Mouse (Mus musculus): ENCODE results near the gene Prrg1. TPM values are rescaled to one million over a fixed set of nuclear protein-coding genes. Genes with fewer than 3 reads are reported as not detected.
A peak's percentile ranks its signal among the peaks of the same experiment; 100 is the strongest.

The Prrg1 gene
- total RNA-seq (2014; rRNA removed) (7.5 and 8.2 TPM in 2 replicates), polyA plus RNA-seq (2015; fragmentation: Nextera tagmentation; extraction: Ambion mirVana) (2.2 and 3.0 TPM in 2 replicates)

- no peaks in the 10 kb centered on the region for H3K27me3 ChIP-seq (ENCODE audit: insufficient read depth, low read length)
- no peaks in the 10 kb centered on the region for H3K9me3 ChIP-seq (ENCODE audit: low read length)
- H3K36me3 ChIP-seq (ENCODE audit: insufficient read depth): no peaks in the 10 kb centered on the region
- peak within 1 kb of the TSS; percentile 49 for H3K9ac ChIP-seq
- WGBS: 25% methylated on average over 36 of the region's 36 CpGs
- TF ChIP-seq CTCF (IDR thresholded peaks at IDR 0.05; ENCODE audit: low read depth): no peak
- H3K4me2 ChIP-seq (ENCODE audit: low read depth): peak within 1 kb of the TSS; percentile 42
- no peaks in the 10 kb centered on the region for H3K4me1 ChIP-seq (ENCODE audit: insufficient read depth)
- peak within 1 kb of the TSS; percentile 50 for H3K4me3 ChIP-seq (ENCODE audit: low read depth, low read length)
- H3K27ac ChIP-seq (ENCODE audit: low read depth, low read length): peak within 1 kb of the TSS; percentile 74
- peak; percentile 98 for ATAC-seq
- DNase-seq: peak; percentile 80
Observed at GRCm38 (mm10) chrX:78583202-78584004, at the start of gene Prrg1. Gene Prrg1 (minus strand): TSS chrX:78583896.

DNA sequence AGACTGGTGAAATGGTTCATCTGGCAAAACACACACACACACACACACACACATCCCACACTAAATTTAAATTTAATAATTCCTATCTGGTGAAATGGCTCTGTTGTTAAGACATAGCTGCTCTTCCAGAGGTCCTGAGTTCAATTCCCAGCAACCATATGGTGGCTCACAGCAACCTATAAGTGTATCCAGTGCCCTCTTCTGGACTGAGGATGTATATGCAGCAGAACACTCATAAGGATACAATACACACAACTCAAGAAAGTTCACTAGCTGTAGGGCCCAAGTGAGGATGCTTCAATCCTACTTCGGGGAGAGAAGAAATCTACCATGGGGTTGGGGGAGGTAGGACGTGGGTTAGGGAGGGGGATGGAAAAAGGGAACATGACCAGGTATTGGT lies 22.1 kb upstream of the Prrg1 start:
- ATAC-seq (no peak), DNase-seq (no peak)
- Histone ChIP-seq H3K9ac (no peak overlapping the region), H3K36me3 (ENCODE audit: insufficient read depth) (no peaks in the 10 kb centered on the region), H3K9me3 (ENCODE audit: low read length) (no peaks in the 10 kb centered on the region), H3K27me3 (ENCODE audit: insufficient read depth, low read length) (no peaks in the 10 kb centered on the region), H3K4me1 (ENCODE audit: insufficient read depth) (no peaks in the 10 kb centered on the region), H3K4me2 (ENCODE audit: low read depth) (no peak overlapping the region), H3K4me3 (ENCODE audit: low read depth, low read length) (no peak overlapping the region), H3K27ac (ENCODE audit: low read depth, low read length) (no peak overlapping the region)
- 62% methylated on average over 2 of the region's 2 CpGs for WGBS
- no peak for TF ChIP-seq CTCF (IDR thresholded peaks at IDR 0.05; ENCODE audit: low read depth)

GRCm38 (mm10) chrX:78593138-78593537 lies 9.4 kb upstream of the Prrg1 start:
- Histone ChIP-seq H3K4me3 (ENCODE audit: low read depth, low read length) (no peak overlapping the region), H3K36me3 (ENCODE audit: insufficient read depth) (no peaks in the 10 kb centered on the region), H3K27ac (ENCODE audit: low read depth, low read length) (no peak overlapping the region), H3K4me1 (ENCODE audit: insufficient read depth) (no peaks in the 10 kb centered on the region), H3K9ac (no peak overlapping the region), H3K9me3 (ENCODE audit: low read length) (no peaks in the 10 kb centered on the region), H3K4me2 (ENCODE audit: low read depth) (no peak overlapping the region), H3K27me3 (ENCODE audit: insufficient read depth, low read length) (no peaks in the 10 kb centered on the region)
- no peak for DNase-seq
- no peak for TF ChIP-seq CTCF (IDR thresholded peaks at IDR 0.05; ENCODE audit: low read depth)
- WGBS: 62% methylated on average over 2 of the region's 2 CpGs
- no peak for ATAC-seq

DNA sequence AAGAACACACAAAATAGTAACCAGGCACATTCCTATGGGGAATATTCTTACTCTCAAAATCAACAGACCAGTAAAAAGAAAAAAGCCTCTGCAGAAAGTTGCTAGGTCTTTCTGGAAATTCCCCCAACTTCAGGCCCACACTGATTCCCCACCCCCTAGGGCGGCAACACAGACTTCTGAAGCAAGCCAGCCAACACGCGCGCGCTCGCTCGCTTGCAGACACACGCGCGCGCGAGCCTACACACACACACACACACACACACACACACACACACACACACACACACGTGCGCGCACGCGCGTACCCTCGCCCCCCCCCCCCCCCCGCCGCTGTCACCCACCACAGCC lies 868 bp downstream of the Prrg1 start:
- H3K4me1 ChIP-seq (ENCODE audit: insufficient read depth): no peaks in the 10 kb centered on the region
- DNase-seq: peak; percentile 67
- H3K36me3 ChIP-seq (ENCODE audit: insufficient read depth): no peaks in the 10 kb centered on the region
- 0 out of 2 replicates have a peak overlapping the region, but pooled peaks have one; percentile 49 for H3K9ac ChIP-seq
- H3K9me3 ChIP-seq (ENCODE audit: low read length): no peaks in the 10 kb centered on the region
- no peaks in the 10 kb centered on the region for H3K27me3 ChIP-seq (ENCODE audit: insufficient read depth, low read length)
- TF ChIP-seq CTCF (IDR thresholded peaks at IDR 0.05; ENCODE audit: low read depth): no peak
- ATAC-seq: peak; percentile 60
- WGBS: 23% methylated on average over 12 of the region's 21 CpGs
- H3K4me3 ChIP-seq (ENCODE audit: low read depth, low read length): peak overlapping the region; percentile 50
- H3K27ac ChIP-seq (ENCODE audit: low read depth, low read length): peak overlapping the region; percentile 74; the same call in 1 of the 2 replicates
- peak overlapping the region; percentile 42 for H3K4me2 ChIP-seq (ENCODE audit: low read depth)

- no peaks in the 10 kb centered on the region for H3K9me3 ChIP-seq (ENCODE audit: low read length)
- ATAC-seq (no peak), DNase-seq (no peak)
- no peak for TF ChIP-seq CTCF (IDR thresholded peaks at IDR 0.05; ENCODE audit: low read depth)
- 68% methylated on average over 2 of the region's 2 CpGs for WGBS
- no peak overlapping the region for H3K4me3 ChIP-seq (ENCODE audit: low read depth, low read length)
- no peaks in the 10 kb centered on the region for H3K27me3 ChIP-seq (ENCODE audit: insufficient read depth, low read length)
- H3K36me3 ChIP-seq (ENCODE audit: insufficient read depth): no peaks in the 10 kb centered on the region
- no peak overlapping the region for H3K9ac ChIP-seq
- no peak overlapping the region for H3K4me2 ChIP-seq (ENCODE audit: low read depth)
- H3K4me1 ChIP-seq (ENCODE audit: insufficient read depth): no peaks in the 10 kb centered on the region
- no peak overlapping the region for H3K27ac ChIP-seq (ENCODE audit: low read depth, low read length)
Observed at GRCm38 (mm10) chrX:78563451-78563850, 20.2 kb downstream of the Prrg1 start.

GRCm38 (mm10) chrX:78553399-78553798 lies 30.3 kb downstream of the Prrg1 start:
- 90% methylated on average over 2 of the region's 2 CpGs for WGBS
- Histone ChIP-seq H3K9ac (no peak overlapping the region), H3K4me3 (ENCODE audit: low read depth, low read length) (no peak overlapping the region), H3K36me3 (ENCODE audit: insufficient read depth) (no peaks in the 10 kb centered on the region), H3K9me3 (ENCODE audit: low read length) (no peaks in the 10 kb centered on the region), H3K27me3 (ENCODE audit: insufficient read depth, low read length) (no peaks in the 10 kb centered on the region), H3K4me1 (ENCODE audit: insufficient read depth) (no peaks in the 10 kb centered on the region), H3K27ac (ENCODE audit: low read depth, low read length) (no peak overlapping the region), H3K4me2 (ENCODE audit: low read depth) (no peak overlapping the region)
- no peak for ATAC-seq
- no peak for DNase-seq
- no peak for TF ChIP-seq CTCF (IDR thresholded peaks at IDR 0.05; ENCODE audit: low read depth)

GRCm38 (mm10) chrX:78552704-78553103 lies 31.0 kb downstream of the Prrg1 start:
- no peaks in the 10 kb centered on the region for H3K27me3 ChIP-seq (ENCODE audit: insufficient read depth, low read length)

More at GRCm38 (mm10) chrX:78552704-78553103, 31.0 kb downstream of the Prrg1 start:
- H3K36me3 ChIP-seq (ENCODE audit: insufficient read depth): no peaks in the 10 kb centered on the region
- ATAC-seq (no peak), DNase-seq (no peak)
- H3K9me3 ChIP-seq (ENCODE audit: low read length): no peaks in the 10 kb centered on the region
- no peak overlapping the region for H3K27ac ChIP-seq (ENCODE audit: low read depth, low read length)
- no peak overlapping the region for H3K4me3 ChIP-seq (ENCODE audit: low read depth, low read length)
- H3K9ac ChIP-seq: no peak overlapping the region
- no peaks in the 10 kb centered on the region for H3K4me1 ChIP-seq (ENCODE audit: insufficient read depth)
- H3K4me2 ChIP-seq (ENCODE audit: low read depth): no peak overlapping the region
- TF ChIP-seq CTCF (IDR thresholded peaks at IDR 0.05; ENCODE audit: low read depth): no peak
- 40% methylated on average over 1 of the region's 1 CpGs for WGBS

Data from forebrain, postnatal 0 days (tissue).